Mouse (Mus musculus) heart, postnatal 0 days (tissue): ENCODE data around the gene Gm45261.

Experiments used
- CTCF ChIP-seq: IDR thresholded peaks from 2 replicates; pipeline ENCODE4 v1.5.1; 2016; ENCODE audit warnings: antibody characterized with exemption, control low read depth, low read depth
- EP300 ChIP-seq: IDR thresholded peaks from 2 replicates; pipeline ENCODE4 v1.6.1; 2016; ENCODE audit warnings: antibody characterized with exemption, low read depth

DNA sequence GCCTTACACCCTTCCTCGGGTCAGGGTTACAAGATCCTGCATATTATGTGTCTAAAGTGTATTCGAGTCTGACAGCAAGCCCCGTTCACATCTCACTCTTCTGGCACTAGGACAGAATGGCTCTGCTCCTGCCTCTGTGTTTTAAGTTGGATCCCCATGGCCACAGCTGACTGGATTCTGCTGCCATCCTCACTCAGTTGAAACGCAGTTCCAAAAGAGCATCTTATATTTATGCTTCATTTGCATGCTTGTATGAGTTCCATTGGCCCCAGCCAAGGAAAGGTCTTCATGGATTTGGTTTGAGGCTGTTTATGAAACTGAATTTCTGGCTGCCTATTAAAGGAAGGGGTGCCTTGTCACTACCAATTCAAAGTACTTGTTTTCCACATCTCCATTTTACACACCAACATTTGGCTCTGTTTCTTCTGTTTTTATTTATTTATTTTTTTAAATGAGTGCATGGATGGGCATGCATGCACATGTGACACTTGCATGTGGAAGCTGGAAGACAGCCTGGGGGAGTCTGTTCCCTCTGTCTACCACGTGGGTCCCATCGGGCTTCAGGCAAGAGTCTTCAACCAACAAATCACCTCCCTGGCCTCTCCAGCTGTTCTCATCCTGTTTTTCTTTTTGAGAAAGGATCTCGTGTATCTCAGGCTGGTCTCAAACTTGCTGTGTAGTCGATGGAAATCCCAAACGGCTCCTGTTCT is 41.4 kb upstream of the Gm45261 start:
- TF ChIP-seq CTCF (no peak), EP300 (no peak)
